Mouse (Mus musculus): Measurements from ENCODE around the gene Syngr1.

Gene Syngr1

DNA sequence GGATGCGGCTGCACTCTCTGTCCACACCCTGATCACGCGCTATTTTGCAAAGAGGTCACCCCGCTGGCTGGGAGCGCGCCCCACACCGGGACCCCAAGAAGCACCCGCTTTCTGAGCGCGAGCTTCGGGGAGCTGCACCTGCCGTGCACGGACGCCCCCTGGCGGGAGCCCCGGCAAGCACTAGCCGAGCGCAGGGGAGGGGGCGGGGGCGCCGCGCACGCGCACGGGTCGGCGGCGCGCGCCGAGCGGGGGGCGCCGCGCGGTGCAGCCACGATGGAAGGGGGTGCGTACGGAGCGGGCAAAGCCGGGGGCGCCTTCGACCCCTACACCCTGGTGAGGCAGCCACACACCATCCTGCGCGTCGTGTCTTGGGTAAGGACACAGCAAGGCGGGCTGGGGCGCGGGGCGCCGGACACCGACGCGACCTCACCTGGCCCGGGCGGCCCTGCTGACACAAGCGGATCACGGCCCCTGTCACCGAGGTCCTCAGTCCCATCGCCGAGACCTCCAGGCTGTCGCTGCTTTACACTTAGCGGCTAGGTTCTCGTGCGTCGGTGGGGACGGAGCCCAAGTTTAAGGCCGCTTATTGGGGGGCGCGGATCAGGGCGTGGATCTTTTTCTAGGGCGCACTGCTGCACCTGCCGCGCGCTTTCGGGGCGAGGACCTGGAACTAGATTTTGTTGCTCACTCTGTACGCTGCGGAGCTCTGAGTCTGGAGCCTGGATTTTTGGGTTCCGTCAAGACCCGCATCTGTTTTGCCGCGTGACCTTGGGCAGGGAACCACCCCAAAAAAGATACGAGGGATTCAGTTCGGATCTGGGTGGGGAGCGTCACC lies at the start of gene Syngr1, which contains the start of gene Rpl3:
TSS of gene Syngr1 (plus strand) at position 214 of the 835 bp plus-strand sequence.
TSS of gene Rpl3 (minus strand) at position 748 of the 835 bp plus-strand sequence.
- DNase-seq = peak; percentile 83 to 87

DNA sequence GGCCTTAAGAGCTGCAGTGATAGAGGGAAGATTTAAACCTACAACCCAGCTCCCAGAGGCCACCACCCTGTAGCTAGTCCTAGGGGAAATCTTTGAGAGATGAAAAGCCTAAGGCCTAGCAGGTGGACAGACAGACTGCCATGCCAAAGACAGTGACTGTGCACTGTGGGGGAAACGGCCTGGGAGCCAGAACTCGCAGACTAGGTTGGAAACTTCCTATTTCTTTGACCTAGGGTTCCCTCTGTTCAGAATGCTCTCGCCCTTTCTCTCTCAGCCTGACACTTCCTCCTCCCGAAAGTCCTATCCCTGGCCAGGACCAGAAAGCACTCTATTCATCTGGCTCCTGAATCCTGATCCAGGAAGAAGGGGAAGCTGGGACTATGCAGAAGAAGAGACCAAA lies 49.0 kb upstream of the Syngr1 start:
- no peak for DNase-seq

GRCm38 (mm10) chr15:80044249-80044648 lies 46.9 kb upstream of the Syngr1 start:
- no peak for DNase-seq

- DNase-seq = no peak
These were observed 45.4 kb upstream of the Syngr1 start for GRCm38 (mm10) chr15:80045749-80046148.

DNA sequence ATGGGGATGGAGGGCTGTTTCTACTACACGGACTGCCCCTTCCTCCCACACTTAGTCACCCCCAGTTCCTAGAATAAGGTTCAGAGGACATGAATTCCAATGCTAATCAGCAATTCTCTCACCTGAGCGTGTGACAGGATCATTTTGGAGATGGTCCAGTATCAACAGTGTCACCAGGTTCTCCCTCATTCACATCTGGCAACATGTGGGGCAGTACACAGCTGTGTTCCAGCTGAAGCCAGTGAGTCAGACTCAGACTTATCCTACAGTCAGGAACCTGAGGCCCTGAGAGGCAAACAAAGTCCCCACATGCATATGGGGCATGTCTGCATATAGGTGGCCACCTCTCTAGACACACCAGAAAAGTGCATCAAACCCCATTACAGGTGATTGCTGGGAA lies 43.9 kb upstream of the Syngr1 start:
- no peak for DNase-seq

GRCm38 (mm10) chr15:80047973-80048372 lies 43.2 kb upstream of the Syngr1 start:
- DNase-seq = no peak

DNA sequence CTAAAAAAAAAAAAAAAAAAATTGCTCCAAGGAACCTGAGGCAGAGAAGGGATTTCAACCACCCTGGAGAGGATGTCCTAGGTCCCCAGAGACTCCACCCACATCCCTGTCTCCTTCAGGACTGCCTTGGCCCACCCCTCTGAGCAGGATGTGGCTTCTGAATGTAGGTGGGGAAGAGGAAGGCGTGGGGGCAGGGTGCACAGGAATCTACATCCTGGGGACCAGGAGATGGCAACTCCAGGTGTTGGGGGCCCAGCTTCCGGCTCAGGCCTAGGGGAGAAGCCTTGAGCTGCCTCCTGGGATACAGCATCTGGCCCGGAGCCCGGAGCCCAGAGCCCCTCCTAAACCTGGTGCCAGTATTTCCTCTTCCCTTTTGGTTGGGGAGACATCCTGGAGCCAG lies 41.0 kb upstream of the Syngr1 start:
- DNase-seq = no peak

- no peak for DNase-seq
These were observed 39.9 kb upstream of the Syngr1 start for GRCm38 (mm10) chr15:80051092-80051761.

DNA sequence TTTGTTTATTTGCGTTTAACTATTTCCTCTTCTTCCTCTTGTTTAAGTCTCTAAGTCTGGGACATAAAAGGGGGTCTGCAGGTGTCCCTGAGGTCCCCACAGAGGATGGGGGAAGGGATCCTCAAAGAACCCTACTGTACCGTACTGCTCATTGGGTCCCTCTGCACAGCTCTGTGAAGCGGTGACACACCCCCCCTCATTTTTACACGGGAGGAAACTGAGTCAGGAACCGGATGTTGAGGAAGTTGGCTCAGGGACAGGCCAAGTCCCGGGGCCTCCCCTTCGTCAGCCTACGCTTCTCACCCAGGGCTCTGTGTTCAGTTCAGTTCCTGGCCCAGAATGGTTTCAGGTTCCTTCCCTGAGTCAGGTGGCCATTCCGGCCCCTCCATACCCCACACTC lies 39.4 kb upstream of the Syngr1 start:
- no peak for DNase-seq

- no peak for DNase-seq
These were observed 37.6 kb upstream of the Syngr1 start for GRCm38 (mm10) chr15:80053381-80054033.

DNA sequence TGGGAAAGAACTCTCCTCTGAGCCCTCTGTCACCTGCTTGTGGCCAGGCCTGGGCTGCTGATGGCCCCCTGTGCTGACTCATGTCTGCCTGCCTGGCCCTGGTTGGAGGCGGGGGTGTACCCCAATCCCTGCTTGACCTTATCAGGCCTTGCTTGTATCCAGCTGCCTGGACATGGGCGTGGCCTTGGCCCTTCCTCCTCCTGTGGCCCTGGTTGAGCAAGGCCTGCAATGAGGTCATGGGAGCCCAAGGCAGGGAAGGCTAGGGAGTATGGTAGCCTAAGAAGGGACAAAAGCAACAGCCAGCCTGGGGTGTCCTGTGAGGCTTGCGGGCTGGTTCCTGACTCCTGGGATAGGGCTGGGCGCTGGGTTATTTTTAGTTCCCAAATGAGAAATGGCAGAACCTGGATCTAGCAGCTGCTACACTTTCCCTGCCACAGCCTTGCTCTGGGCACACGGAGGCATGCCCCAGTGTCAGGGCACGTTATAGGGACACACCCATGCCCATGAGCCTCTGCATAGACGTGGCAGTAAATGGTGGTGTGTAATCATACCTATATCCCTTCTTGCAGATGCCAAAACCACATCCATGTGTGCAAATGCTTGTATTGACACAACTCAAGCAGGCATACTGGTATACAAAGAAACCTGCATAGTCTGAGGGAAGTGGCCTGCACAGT lies 37.0 kb upstream of the Syngr1 start:
- no peak for DNase-seq

GRCm38 (mm10) chr15:80058151-80058550 lies 33.0 kb upstream of the Syngr1 start:
- no peak for DNase-seq

DNA sequence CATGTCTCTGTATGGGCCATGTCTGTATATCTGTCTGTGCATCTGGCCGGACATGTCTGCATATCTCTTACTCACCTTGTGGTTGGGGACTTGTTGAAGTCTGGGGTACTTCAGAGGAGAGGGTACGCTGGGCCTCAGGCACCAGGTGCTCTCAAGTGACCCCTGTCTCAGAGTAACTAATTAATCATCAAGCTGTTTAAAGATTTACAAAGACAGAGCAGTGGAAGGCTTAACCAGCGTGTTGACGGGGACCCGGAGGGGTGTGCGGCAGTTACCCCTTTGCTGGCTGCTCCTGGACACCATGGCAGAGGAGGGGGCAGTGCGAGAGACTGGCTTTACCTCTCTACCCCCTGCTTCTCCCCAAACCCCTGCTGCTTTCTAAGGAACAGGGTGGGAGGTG lies 31.5 kb upstream of the Syngr1 start:
- no peak for DNase-seq

DNA sequence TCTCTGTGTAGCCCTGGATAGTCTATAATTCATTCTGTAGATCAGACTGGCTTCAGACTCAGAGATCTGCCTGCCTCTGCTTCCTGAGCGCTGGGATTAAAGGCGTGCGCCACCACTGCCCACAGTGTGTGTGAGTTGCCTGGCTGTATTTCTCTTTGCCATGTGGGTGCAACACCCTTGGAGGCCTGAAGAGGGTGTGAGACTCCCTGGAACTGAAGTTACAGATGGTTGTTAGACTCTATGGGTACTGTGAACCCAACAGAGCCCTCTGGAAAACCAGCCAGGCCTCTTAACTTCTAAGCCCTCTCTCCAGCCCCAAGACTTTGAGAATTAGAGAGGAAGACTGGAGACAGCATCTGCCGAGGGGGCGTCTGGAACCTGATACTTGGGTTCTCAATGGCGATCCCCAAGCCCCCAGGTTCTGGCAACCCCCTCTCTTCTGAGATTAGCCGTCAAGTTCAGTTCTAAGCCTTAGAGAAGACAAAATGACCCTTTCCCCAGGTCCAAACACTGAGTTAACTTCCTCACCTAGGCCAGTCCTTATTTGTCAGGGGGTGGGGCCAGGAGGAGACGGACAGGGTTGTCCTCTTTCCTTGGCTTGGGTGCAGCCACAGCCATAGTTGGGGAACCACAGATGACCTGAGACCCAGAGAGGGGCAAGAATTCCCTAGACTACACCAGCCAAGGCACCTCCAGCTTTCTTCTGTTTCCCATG lies 30.6 kb upstream of the Syngr1 start:
- no peak for DNase-seq

DNA sequence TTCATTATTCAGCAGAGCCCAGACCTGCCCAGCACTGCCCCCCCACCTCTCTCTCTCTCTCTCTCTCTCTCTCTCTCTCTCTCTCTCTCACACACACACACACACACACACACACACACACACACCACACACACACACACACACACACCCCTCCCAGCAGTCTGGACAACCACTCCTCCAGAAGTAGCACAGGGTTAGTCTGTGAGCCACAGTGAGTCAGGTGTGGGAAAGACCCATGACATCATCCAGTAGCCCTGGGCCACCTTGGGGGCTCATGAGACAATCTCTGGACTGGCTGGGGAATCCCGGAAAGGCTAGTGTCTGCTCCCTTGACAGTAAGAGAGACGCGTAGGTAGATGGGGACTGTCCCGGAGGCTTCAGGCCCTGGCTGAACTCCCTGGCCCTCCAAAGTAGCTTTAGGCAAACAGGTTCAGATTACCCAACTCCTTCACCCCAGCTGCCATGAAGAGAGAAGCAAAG lies 30.0 kb upstream of the Syngr1 start:
- DNase-seq = no peak

- DNase-seq = no peak
These were observed 28.8 kb upstream of the Syngr1 start for GRCm38 (mm10) chr15:80062339-80062738.

DNA sequence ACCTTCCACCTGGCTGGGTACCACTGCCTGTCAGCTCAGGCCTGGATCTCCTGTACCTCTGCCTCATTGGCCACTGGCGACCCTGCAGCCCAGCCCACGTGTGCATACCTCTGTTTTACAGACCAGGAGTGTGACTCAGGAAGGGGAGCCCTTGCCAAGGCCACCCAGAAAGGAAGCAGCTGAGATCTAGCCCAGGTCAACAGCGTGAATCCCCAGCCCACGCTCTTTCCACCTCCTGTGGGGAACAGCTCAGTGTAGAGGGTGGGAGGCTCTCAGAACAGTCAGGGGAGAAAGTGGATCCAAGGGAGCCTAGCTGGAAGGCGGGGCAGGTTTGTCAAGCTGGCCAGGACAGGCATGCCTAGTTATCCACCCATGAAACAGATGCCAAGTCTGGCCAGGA lies 28.3 kb upstream of the Syngr1 start:
- DNase-seq = no peak

- no peak for DNase-seq
These were observed 26.2 kb upstream of the Syngr1 start for GRCm38 (mm10) chr15:80064965-80065364.

DNA sequence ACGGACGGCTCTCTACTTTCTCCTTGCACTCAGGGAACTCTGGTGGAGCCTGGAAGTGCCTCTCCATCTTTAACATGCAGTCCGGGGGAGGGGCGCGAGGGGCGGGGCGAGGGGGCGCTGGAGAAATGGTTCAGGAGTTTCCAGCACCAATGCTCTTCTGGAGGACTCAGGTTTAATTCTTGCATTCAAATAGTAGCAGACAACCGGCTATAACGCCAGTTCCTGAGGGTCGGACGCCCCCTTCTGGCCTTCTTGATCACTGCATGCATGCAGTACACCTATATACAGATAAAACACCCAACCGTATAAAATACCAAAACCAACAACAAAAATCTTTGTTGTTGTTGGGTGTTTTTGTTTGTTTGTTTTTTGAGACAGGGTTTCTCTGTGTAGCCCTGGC lies 25.7 kb upstream of the Syngr1 start:
- peak; percentile 42 to 50 for DNase-seq

GRCm38 (mm10) chr15:80066538-80066937 lies 24.6 kb upstream of the Syngr1 start:
- peak; percentile 30 to 33 for DNase-seq

DNA sequence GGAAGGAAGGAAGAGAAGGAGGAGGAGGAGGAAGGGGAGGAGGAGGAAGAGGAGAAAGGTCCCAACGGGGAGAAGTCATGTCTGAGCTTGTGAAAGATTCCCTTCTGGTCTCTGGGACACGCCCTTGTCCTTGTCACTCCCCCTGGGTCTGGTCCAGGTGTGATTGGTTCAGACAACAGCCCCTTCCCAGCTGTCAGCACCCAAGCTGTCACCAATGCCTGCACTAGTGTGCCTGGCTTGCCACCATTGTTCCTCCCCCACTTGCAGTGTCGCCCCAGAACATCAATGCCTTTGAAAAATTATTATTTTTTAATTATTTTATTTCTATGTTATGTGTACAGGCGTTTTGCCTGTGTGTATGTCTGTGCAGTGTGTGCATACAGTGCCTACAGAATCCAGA lies 22.0 kb upstream of the Syngr1 start:
- no peak for DNase-seq

GRCm38 (mm10) chr15:80070095-80070644 lies 21.0 kb upstream of the Syngr1 start:
- DNase-seq = no peak
